Mouse (Mus musculus) liver, embryonic 13.5 days (tissue): Measurements from ENCODE around the gene Fkrp. TPM values are rescaled to one million over a fixed set of nuclear protein-coding genes. Genes with fewer than 3 reads are reported as not detected.
A peak's percentile ranks its signal among the peaks of the same experiment; 100 is the strongest.

Experiments used
- ATAC-seq: fragments of 200-750 bp; cut with Nextera tagmentation; 2 replicates; pipeline ENCODE4 v1.8.0; 2017; ENCODE audit warnings: low read depth, mild to moderate bottlenecking, moderate number of reproducible peaks, moderate library complexity
- DNase-seq: peaks from one replicate; pipeline ENCODE4 v3.0.0; 2022
- H3K27ac ChIP-seq: fragments of 300-500 bp; sonication (generic); 2 replicates; pipeline ENCODE4 v1.5.1; 2015; ENCODE audit warnings: moderate library complexity, mild to moderate bottlenecking, inconsistent platforms
- H3K27me3 ChIP-seq: fragments of 300-500 bp; sonication (generic); 2 replicates; pipeline ENCODE4 v1.6.1; 2015; ENCODE audit warnings: mild to moderate bottlenecking, inconsistent platforms
- H3K36me3 ChIP-seq: fragments of 300-500 bp; sonication (generic); 2 replicates; pipeline ENCODE4 v1.6.1; 2015; ENCODE audit warnings: mild to moderate bottlenecking, inconsistent platforms
- H3K4me1 ChIP-seq: fragments of 300-500 bp; sonication (generic); replicated peaks from 2 replicates; pipeline ENCODE4 v1.6.1; 2015; ENCODE audit warnings: inconsistent platforms
- H3K4me2 ChIP-seq: fragments of 300-500 bp; sonication (generic); 2 replicates; pipeline ENCODE4 v1.6.1; 2015; ENCODE audit warnings: inconsistent platforms, mild to moderate bottlenecking, moderate library complexity
- H3K4me3 ChIP-seq: fragments of 300-500 bp; sonication (generic); replicated peaks from 2 replicates; pipeline ENCODE4 v1.5.1; 2015; ENCODE audit warnings: mild to moderate bottlenecking, inconsistent platforms
- H3K9ac ChIP-seq: fragments of 300-500 bp; sonication (generic); 2 replicates; pipeline ENCODE4 v1.6.1; 2015; ENCODE audit warnings: mild to moderate bottlenecking, inconsistent platforms
- H3K9me3 ChIP-seq: fragments of 300-500 bp; sonication (generic); replicated peaks from 2 replicates; pipeline ENCODE4 v1.6.1; 2016; ENCODE audit warnings: inconsistent platforms
- WGBS: fragments of 180-500 bp; shearing (Covaris S2); methylation state at CpG from one replicate; pipeline ENCODE4 v1.1.7; 2015; ENCODE audit not compliant: insufficient replicate concordance; 5-methylcytosine and 5-hydroxymethylcytosine counted together
- polyA plus RNA-seq: library from polyadenylated mRNA; unstranded; fragments of >200 nt; fragmentation: Nextera tagmentation; extraction: Ambion mirVana; gene quantifications from 2 replicates; pipeline ENCODE4 v1.2.1, GENCODE M21; 2015

The Fkrp gene
- polyA plus RNA-seq = 10.0 and 10.7 TPM in 2 replicates

DNA sequence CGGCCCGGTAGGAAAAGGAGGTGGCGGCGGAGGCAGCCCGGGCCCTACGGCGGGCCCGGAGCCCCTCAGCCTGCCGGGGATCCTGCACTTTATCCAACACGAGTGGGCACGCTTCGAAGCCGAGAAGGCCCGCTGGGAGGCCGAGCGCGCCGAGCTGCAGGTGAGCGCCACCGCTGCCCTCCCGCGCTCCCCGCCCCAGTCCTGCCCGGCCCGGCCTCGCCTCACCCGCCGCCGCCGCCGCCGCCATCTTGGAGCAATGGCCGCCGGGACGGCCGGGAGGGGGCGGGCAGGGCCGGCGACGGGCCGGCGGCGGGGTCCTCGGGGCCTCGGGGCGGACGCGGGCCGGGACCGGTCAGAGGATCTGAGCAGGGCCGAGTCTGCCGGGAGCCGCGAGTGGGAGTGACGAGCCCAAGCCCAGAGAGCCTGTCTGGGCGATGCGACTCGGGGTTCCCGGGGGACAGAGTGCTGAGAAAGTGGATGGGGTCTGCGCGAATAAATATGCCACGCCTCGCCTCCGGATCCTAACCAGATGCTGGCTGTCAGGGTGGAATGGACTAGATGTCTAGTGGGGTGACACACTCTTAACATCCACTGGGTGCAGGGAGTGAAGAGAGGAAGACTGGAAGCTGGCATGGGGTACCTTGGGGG is at the start of gene Fkrp:
Gene Fkrp (minus strand): TSS at position 258 of the 648 bp plus-strand sequence.
- Histone ChIP-seq H3K27me3 (peaks cover 8% of the 10 kb centered on the region), H3K4me3 (peak within 1 kb of the TSS; percentile 95), H3K9ac (peak within 1 kb of the TSS; percentile 99), H3K4me2 (peak within 1 kb of the TSS; percentile 88), H3K4me1 (peaks cover 65% of the 10 kb centered on the region), H3K36me3 (peaks cover 10% of the 10 kb centered on the region), H3K9me3 (no peaks in the 10 kb centered on the region), H3K27ac (peak within 1 kb of the TSS; percentile 92)
- DNase-seq (peak; percentile 37), ATAC-seq (peak; percentile 69)
- under 1% methylated on average over 55 of the region's 64 CpGs for WGBS

DNA sequence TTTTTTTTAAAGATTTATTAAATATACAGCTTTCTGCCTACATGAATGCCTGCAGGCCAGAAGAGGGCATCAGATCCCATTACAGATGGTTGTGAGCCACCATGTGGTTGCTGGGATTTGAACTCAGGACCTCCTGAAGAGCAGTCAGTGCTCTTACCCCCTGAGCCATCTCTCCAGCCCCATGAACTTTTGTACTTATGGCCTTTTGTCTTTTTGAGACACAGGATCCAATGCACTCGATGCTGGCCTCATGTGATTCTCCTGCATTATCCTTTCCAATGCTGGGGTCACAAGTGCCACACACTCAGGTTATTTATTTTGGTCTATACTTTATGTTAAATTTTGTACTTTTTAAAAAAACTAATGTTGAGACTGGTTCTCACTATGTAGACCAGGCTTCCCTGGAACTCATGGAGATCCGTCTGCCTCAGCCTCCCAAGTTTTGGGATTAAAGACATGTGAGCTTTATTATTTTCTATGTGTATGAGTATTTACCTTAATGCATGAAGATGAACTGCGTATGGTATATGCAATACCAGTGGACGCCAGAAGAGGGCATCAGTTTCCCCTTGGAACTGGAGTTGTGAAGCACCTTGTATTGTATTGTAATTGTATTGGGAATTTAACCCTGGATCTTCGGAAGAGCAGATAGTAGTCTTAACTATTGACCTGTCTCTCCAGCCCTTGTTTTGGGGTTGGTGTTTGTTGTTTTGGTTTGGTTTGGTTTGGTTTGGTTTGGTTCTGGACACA is 43.5 kb upstream of the Fkrp start:
- 24% methylated on average over 5 of the region's 5 CpGs for WGBS
- H3K36me3 ChIP-seq = peaks cover 37% of the 10 kb centered on the region
- ATAC-seq = no peak

DNA sequence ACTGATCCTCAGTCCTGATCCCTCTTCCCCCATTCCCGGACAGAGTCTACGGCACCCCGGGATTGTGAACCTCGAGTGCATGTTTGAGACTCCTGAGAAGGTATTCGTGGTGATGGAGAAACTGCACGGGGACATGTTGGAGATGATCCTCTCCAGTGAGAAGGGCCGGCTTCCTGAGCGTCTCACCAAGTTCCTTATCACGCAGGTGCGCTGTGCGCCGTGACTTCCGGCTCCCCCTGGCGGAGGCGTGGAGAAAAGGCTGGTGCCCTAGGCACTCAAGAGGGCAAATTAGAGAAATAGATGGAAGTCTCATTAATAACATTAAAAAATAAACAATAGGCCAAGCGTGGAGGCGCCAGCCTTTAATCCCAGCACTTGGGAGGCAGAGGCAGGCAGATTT is 41.8 kb upstream of the Fkrp start:
- peak; percentile 33 for DNase-seq
- peak; percentile 18; the same call in 1 of the 2 replicates for ATAC-seq
- 43% methylated on average over 17 of the region's 17 CpGs for WGBS

More for the DNA sequence above, 43.5 kb upstream of the Fkrp start:
- no peak overlapping the region for H3K27ac ChIP-seq
- no peak overlapping the region for H3K4me2 ChIP-seq
- H3K27me3 ChIP-seq = no peaks in the 10 kb centered on the region
- no peaks in the 10 kb centered on the region for H3K9me3 ChIP-seq
- no peak for DNase-seq
- H3K4me1 ChIP-seq = 0 out of 2 replicates have a peak, but pooled peaks cover 2% of the 10 kb centered on the region
- no peak overlapping the region for H3K9ac ChIP-seq
- H3K4me3 ChIP-seq = no peak overlapping the region

DNA sequence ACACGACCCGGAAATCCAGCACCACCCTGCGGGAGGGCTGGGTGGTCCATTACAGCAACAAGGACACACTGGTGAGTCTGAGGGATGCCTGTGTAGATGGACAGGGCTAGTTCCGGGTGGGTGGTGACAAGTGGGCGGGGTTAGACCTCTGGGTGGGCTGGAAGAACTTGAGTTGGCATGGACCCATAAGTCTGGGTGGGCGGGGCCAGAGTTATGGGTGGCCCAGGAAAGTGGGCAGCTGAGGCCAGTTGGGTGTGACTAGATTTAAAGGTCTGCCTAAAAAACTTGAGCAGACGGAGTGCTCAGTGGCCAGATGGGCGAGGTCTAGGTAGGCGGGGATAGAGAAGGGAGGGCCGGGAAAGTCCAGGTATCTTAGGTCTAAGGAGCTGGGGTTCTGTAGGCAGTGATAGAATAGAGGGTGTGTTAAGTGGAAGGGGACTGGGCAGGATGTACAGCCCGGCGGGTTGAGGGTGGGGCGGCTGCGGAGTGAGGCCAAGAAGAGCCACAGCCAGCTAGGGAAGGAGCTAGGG is 36.8 kb upstream of the Fkrp start:
- ATAC-seq (no peak), DNase-seq (no peak)
- Histone ChIP-seq H3K9ac (no peak overlapping the region), H3K27me3 (no peaks in the 10 kb centered on the region), H3K9me3 (no peaks in the 10 kb centered on the region), H3K27ac (no peak overlapping the region), H3K36me3 (peaks cover 58% of the 10 kb centered on the region), H3K4me2 (no peak overlapping the region), H3K4me3 (no peak overlapping the region), H3K4me1 (0 out of 2 replicates have a peak, but pooled peaks cover 2% of the 10 kb centered on the region)
- 77% methylated on average over 14 of the region's 14 CpGs for WGBS

More for the DNA sequence above, 41.8 kb upstream of the Fkrp start:
- Histone ChIP-seq H3K27me3 (no peaks in the 10 kb centered on the region), H3K4me2 (no peak overlapping the region), H3K9me3 (no peaks in the 10 kb centered on the region), H3K27ac (no peak overlapping the region), H3K9ac (no peak overlapping the region), H3K4me1 (0 out of 2 replicates have a peak, but pooled peaks cover 2% of the 10 kb centered on the region), H3K36me3 (peaks cover 39% of the 10 kb centered on the region), H3K4me3 (no peak overlapping the region)

DNA sequence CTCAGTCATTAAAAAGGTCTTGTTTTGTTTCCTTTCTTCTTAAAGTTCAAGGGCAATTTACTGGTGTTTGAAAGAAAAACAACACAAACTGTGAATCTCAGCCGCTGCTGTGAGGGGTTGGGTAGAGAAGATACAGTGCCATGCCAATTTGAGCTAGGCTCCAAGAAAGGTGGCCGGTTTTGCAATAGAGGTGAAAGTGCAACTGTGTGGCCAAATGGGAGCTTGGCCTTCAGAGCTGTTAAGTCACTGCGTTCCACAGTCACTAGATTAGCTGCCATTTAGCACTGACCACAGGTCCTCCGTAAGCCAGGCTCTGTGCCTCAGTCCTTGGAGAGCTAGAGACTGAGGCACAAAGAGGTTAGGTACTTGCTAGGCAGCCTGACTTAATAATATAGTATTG is 35.1 kb upstream of the Fkrp start:
- Histone ChIP-seq H3K9me3 (no peaks in the 10 kb centered on the region), H3K9ac (no peak overlapping the region), H3K27ac (no peak overlapping the region), H3K4me2 (no peak overlapping the region), H3K36me3 (peaks cover 47% of the 10 kb centered on the region), H3K4me3 (no peak overlapping the region), H3K27me3 (no peaks in the 10 kb centered on the region), H3K4me1 (no peaks in the 10 kb centered on the region)
- WGBS = 69% methylated on average over 4 of the region's 4 CpGs
- ATAC-seq = 0 out of 2 replicates have a peak, but pooled peaks have one; percentile 11
- no peak for DNase-seq

DNA sequence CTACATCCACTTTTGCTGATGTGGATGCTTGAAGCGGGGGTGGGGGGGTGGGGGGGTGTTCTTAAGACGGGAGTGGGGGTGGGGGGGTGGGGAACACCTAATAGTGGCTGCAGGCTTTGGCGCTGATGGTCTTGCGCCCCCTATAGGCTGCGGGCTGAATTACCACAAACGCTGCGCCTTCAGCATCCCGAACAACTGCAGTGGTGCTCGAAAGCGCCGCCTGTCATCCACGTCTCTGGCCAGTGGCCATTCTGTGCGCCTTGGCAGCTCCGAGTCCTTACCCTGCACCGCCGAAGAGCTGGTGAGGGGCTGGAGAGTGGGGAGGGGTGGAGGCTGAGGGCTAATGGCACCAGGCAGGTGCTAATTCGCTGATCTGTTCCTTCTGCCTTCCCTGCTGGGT is 32.0 kb upstream of the Fkrp start:
- DNase-seq (no peak), ATAC-seq (no peak)
- H3K4me1 ChIP-seq = peaks cover 25% of the 10 kb centered on the region
- no peak overlapping the region for H3K9ac ChIP-seq
- H3K4me3 ChIP-seq = no peak overlapping the region
- no peaks in the 10 kb centered on the region for H3K9me3 ChIP-seq
- peaks cover 20% of the 10 kb centered on the region for H3K36me3 ChIP-seq
- no peaks in the 10 kb centered on the region for H3K27me3 ChIP-seq
- no peak overlapping the region for H3K4me2 ChIP-seq
- WGBS = 49% methylated on average over 17 of the region's 17 CpGs
- no peak overlapping the region for H3K27ac ChIP-seq

DNA sequence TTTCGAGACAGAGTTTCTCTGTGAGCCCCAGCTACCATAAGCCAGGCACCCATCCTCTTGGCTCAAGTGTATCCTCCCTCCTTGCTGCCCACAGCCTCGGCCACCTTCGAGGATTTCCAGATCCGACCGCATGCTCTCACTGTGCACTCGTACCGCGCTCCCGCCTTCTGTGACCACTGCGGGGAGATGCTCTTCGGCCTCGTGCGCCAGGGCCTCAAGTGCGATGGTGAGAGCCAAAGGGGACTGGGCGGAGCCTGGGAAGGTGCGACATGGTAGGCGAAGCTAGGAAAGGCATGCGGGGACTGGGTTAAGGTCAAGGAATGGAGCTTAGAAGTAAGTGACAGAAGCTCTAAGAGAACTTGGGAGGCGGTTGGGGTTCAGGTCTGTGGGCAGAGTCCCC is 31.0 kb upstream of the Fkrp start:
- H3K4me3 ChIP-seq = no peak overlapping the region
- no peaks in the 10 kb centered on the region for H3K9me3 ChIP-seq
- H3K36me3 ChIP-seq = peaks cover 19% of the 10 kb centered on the region
- H3K9ac ChIP-seq = no peak overlapping the region
- H3K27me3 ChIP-seq = no peaks in the 10 kb centered on the region
- no peak overlapping the region for H3K4me2 ChIP-seq
- H3K4me1 ChIP-seq = peaks cover 31% of the 10 kb centered on the region
- 81% methylated on average over 19 of the region's 19 CpGs for WGBS
- DNase-seq (no peak), ATAC-seq (no peak)
- H3K27ac ChIP-seq = no peak overlapping the region

DNA sequence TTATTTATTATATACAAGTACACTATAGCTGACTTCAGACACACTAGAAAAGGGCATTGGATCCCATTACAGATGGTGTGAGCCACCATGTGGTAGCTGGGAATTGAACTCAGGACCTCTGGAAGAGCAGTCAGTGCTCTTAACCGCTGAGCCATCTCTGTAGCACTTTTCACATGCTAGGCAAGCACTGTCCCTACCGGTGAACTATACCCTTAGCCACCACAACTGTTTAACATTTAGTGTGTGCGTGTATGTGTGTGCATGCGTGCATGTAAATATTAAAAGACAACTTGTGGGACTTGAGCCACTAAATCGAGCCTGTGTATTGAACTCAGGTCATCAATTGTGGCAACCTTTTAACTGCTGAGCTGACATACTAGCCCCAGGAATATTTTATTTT is 30.2 kb upstream of the Fkrp start:
- Histone ChIP-seq H3K4me2 (no peak overlapping the region), H3K27ac (no peak overlapping the region), H3K9me3 (no peaks in the 10 kb centered on the region), H3K36me3 (peaks cover 19% of the 10 kb centered on the region), H3K9ac (no peak overlapping the region), H3K27me3 (no peaks in the 10 kb centered on the region), H3K4me3 (no peak overlapping the region), H3K4me1 (peaks cover 38% of the 10 kb centered on the region)
- DNase-seq (no peak), ATAC-seq (no peak)
- WGBS = 87% methylated on average over 5 of the region's 5 CpGs

DNA sequence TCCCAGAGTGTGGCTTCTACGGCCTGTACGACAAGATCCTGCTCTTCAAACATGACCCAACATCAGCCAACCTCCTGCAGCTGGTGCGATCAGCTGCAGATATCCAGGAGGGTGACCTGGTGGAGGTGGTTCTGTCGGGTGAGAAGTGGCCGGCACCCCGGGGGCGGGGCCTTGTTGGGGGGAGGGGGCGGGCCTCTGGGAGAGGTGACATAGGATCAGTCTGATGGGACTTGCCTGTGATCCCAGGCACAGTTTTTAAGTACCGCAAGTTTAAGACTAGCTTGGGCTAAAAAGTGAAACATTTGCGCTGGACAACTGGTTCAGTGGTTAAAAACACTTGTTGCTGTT is 29.3 kb upstream of the Fkrp start:
- peaks cover 26% of the 10 kb centered on the region for H3K36me3 ChIP-seq
- no peaks in the 10 kb centered on the region for H3K27me3 ChIP-seq
- H3K4me3 ChIP-seq = peak overlapping the region; percentile 73
- H3K27ac ChIP-seq = peak overlapping the region; percentile 63
- no peaks in the 10 kb centered on the region for H3K9me3 ChIP-seq
- H3K9ac ChIP-seq = peak overlapping the region; percentile 84
- DNase-seq (no peak), ATAC-seq (no peak)
- 22% methylated on average over 10 of the region's 10 CpGs for WGBS
- H3K4me1 ChIP-seq = peaks cover 47% of the 10 kb centered on the region
- H3K4me2 ChIP-seq = peak overlapping the region; percentile 100

DNA sequence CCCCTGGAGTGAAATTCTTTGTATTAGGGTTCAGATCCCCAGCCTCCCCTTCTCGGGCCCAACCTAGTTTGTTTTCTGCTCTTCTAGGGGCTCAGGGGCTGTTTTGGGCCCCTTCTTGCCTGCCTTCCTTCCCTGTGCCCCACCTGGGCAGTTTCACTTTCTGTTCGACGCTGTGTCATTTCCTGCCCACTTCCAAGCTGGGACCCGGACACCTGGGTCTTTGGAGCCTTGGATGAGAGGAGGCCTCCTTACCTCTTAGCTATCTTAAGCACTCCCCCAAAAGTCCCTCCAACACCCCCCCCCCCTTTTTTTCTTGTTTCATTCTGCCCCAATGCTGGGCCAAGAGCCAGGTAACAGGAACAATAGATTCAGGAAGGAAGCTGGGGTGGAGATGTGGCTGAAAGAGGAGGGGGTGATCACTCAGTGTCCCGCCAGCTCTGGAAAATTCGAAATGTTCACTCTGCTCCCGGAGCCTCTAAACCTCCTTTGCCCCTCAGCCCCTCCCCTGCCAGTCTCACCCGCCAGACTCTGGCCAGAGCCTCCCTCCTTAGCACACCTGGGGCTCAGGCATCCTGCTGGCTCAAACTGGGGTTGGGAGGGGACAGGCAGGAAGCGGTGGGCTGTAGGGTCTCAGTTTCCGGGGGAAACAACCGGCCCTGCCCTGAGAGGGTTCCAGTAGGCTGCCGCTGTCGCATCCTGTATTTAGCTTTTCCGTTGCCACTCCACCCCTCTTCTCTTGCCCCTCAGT is 28.7 kb upstream of the Fkrp start:
- H3K9ac ChIP-seq = peak overlapping the region; percentile 84
- DNase-seq = no peak
- H3K27ac ChIP-seq = peak overlapping the region; percentile 63
- H3K9me3 ChIP-seq = no peaks in the 10 kb centered on the region
- peaks cover 51% of the 10 kb centered on the region for H3K4me1 ChIP-seq
- H3K4me2 ChIP-seq = peak overlapping the region; percentile 100
- H3K4me3 ChIP-seq = peak overlapping the region; percentile 73
- WGBS = 7% methylated on average over 14 of the region's 14 CpGs
- H3K27me3 ChIP-seq = no peaks in the 10 kb centered on the region
- peaks cover 27% of the 10 kb centered on the region for H3K36me3 ChIP-seq
- no peak for ATAC-seq

DNA sequence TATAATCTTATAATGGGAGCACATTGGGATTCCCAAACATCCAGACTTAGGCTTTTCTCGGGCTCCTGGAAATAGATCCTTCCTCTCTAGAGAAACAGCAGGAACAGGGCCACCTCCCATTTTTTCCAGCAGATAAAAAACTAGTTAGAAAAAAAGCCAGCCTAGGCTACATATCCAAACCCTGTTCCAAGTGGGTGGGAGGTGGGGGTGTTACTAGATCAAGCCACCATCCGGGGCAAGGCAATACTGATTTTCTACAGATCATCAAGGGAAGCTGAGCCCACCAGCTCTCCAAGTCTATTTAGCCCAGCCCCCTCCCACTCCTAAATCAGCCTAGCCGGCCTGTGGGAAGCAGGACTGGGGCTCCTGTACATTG is 28.2 kb upstream of the Fkrp start:
- H3K27ac ChIP-seq = peak overlapping the region; percentile 63
- H3K4me3 ChIP-seq = peak overlapping the region; percentile 73
- ATAC-seq = no peak
- H3K4me1 ChIP-seq = peaks cover 51% of the 10 kb centered on the region
- H3K9me3 ChIP-seq = no peaks in the 10 kb centered on the region
- H3K27me3 ChIP-seq = no peaks in the 10 kb centered on the region
- WGBS = 19% methylated on average over 3 of the region's 3 CpGs
- peak overlapping the region; percentile 100 for H3K4me2 ChIP-seq
- no peak for DNase-seq
- peak overlapping the region; percentile 84 for H3K9ac ChIP-seq
- peaks cover 28% of the 10 kb centered on the region for H3K36me3 ChIP-seq
